Mouse (Mus musculus) retina, postnatal 1 day (tissue): ENCODE results near the gene Cdv3.

Experiments used
- DNase-seq: peaks from one replicate; pipeline ENCODE4 v3.0.0-alpha.2; 2012

The Cdv3 gene

DNA sequence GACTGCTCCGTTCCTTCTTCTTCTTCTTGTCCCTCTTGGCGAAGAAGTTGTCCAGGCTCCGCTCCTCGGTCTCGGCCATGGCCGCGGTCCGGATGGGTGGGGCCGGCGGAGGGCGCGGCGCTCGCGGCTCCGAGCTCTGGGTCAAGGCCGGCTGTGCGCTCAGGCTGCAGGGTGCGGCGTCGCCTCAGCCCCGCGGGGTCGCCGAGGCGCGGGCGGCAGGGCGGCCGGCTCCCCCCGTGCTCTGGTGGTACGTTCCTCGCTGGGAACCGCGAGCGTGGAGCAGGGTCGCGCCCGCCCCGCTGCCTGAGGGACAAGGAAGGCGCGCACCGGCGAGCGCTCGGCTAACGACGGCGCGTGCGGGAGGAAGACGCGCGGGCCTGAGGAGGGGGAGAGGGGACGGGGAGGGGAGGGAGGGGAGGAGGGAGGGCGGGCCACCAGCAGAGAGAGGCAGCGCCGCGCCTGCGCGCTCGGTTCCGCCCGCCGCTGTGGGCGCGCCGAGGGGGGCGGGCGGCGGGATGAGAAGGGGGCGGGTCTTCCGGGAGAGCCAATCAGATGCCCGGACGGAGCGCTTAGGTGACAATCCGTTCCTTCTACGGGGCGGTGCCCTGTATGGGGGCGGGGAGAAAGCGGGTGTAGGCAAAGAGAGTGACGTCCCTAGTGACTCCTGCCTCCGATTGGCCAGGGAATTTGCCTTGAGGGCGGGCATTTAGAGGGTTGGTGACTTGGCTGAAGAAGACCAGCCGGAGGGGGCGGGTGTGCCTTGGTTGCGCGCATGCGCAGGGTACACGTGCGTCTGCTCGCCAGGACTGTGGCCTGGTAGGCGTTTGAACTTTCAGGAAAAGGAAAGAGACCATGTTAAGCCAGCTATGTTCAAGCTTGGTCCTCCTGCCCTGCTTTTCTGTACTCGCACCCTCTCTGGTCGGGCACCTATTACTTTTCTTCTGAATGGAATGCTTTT, at the start of gene Cdv3:
Cdv3 (minus strand) TSS at position 551 of the 958 bp plus-strand sequence.
- DNase-seq, result peak; percentile 100

DNA sequence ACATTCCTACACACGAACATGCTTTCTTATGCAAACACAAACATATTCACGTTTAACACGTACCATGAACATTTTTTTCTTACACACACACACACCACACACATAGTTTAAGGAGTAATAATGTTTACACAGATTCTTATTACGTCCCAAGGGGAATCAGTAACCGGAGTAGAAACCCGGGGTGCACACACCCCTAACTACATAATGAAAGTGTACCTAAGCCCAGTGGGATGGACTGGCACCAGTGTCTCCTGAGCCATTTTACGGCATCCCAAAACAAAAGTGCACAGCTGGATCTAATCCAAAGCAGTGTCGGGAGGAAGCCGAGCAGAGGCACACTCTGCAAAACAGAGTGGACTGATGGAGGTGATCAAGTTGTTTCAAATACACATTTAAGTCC, 47.8 kb upstream of the Cdv3 start:
- no peak for DNase-seq

DNA sequence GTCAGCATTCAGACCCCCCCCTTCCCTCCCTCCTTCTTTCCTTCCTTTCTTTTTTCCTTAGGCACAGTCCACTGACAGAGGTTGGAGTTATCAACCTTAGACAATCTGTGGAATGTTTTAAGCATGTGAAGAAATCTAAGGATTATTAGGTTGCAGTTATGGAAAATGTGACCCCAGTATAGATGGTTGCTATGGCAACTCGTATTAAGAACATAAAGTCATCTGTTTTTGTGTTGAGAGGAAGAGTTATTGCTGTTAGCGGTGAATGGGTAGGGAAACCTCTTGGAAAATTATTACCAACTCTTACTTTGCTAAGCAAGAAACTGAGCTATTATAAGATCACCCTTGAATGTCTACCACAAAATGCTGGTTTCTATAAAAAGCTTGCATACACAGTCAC, 43.5 kb upstream of the Cdv3 start:
- DNase-seq, result no peak

DNA sequence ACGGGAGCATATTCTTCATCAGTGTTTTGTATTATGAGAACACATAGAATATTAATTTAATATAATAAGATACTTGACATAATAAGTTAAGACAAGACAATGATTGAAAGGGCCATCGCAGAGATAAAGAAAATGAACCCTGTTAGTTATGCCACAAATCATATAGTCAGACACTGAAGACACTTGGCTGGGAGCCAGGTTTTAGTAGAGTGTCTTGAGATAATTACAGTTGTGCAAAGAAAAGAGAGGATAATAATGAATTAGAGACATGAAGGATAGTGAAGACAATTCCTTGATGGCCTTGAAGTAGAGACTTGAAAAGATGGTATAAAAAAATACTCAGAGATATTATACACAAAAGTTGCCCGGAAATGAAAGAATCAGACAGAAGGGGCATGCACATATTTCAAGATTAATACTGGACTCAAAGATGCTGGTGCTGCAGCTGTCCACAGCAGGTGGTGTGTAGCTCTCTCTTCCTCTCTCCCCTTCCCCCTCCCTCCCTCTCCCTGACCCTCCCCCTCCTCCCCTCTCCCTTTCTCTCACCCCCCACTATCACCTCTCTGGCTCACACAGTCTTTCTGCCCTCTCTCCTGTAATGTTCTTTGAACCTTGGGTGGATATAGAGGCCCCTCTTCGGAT, 42.6 kb upstream of the Cdv3 start:
- peak; percentile 77 for DNase-seq

DNA sequence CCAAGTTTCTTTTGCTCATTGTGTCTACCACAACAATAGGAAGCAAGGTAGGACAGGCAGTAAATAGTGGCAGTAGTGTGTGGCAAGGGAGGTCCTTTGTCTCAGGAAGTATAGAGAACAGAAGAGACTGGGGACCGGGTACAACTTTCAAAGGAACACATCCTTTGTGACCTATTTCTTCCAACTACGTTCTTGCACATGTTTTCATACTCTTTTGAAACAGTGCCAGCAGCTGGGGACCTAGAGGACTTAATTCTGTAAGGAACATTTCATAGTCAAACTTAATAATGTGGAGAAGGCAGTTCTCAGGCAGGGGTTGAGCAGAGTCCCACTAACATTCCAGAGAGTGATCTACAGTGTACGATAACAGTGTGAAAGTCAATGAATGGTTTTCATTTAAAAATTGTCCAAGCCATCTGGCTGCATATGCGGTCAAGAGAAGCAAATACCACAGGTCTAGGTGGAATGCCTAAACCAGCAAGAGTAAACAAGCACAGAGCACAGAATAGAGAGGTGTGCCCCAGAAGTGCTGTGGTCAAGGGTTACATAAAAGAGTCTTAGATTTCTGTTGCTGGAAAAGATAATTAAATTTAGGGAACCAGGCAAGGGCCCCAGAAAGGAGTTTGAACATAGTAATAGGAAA, 37.8 kb upstream of the Cdv3 start:
- no peak for DNase-seq

DNA sequence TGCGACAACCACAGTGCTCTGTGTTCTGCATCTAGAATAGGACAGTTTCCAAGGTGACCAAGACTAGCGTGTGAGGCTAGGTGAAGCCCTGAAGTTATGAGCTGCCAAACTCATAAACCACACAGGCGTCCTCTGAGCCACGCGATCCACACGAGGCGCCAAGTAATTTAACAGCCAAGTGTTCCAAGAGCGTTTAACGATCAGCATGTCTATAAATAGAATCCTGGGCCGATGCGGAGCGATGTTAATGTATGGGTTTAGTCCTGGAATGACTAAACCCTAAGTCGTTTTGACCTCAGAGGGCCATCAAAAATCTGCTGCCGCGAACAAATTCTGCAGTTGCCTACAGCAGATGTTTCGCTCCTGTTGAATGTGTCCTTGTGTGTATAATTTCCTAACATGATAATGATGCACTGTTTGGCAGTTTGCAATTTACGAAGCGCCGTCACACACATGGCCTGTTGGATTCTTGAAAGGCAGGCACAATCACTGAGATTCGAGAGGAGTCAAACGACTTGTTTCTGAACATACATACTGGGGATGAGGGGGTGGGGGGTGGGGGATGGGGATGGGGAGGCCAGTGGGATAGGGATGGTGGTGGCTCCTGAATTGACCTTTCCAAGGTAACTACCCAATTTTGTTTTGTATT, 33.0 kb upstream of the Cdv3 start:
- peak; percentile 18 for DNase-seq

DNA sequence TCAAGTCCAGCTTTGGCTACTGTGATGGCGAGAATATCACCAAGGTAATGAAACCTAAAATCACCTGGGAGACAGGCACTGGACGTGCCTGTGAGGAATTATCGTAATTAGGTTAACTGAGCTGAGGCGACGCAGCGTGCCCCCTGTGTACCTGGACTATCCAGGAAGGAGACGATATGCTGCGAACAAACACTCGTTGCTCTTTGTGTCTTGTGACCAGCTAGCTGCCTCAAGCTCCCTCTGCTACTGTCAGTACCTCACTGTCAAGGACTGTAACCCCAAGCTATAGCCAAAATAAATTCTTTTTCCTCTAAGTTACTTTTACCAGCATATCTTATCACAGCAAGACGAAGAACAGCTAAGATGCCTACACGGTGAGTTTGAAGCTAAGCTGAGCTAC, 27.6 kb upstream of the Cdv3 start:
- DNase-seq, result no peak

DNA sequence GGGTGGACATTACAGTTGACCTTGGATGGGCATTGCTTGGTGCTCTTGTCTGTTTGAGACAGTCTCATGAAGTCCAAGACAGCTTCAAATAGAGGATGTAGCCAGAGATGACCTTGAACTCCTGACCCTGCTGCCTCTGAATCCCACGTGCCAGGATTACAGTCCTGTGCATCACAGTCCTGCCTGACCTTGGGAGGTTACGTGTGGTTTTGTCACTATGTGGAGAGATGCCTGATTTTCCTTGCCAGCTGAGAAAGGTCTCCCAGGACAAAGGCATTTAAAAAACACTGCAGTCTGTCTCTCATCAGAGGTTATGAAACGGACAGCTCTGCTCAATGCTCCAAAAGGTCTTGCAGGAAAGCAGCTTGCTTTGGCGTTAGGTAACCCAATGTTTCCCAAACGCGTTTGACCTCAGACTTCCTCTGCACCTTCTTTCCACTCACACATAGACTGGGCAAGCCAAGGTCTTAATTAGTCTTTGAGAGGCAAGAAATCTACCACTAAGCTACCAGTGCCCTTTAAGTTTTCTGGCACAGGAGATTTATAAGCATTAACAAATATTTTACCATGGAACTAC, 26.2 kb upstream of the Cdv3 start:
- DNase-seq, result no peak

DNA sequence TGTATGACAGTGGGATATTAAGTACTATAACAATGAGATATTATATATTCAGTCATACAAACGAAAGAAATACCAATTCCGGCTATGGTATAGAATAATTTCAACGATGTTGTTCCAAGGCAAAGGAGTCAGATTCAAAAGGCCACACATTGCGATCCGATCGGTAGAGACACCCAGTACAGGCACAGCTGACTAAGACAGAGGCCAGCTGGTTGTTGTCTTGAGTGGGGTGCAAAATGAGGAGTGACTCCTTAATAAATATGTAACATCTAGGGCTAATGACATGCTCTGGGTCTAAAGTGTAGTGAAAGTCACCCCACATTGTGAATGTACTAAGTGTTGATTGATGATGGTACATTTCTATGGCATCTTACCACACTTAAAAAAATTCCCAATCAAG, 23.6 kb upstream of the Cdv3 start:
- no peak for DNase-seq

DNA sequence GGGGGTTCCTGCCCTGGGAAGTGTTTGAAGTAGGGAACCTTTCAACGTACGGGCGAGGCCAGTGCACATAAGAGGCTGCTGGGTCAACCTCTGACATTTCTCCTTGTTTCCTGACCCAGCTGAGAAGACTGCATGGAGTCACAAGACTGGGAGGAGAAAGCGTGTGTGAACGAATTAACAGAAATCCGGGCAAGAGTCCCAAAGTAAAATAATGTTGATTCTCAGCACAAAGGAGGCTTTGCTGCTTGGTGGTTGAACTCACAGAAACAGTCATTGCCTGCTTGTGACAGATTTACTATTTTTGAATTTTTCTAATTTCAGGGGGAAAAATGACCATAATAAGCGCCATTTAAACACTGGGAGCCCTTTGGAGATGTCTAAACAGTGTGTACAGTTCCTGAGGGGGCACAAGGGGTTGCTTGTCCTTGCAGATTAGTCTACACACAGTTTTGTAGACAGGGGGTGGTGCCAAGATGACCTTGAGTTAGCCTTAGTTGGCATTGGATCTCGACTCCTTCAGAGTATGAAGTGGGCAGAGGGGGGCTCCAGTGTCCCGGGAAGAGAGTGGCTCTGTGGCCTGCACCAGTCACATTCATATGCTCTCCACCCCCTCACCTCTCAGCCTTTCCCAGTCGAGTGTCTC, 21.5 kb upstream of the Cdv3 start:
- DNase-seq, result no peak

DNA sequence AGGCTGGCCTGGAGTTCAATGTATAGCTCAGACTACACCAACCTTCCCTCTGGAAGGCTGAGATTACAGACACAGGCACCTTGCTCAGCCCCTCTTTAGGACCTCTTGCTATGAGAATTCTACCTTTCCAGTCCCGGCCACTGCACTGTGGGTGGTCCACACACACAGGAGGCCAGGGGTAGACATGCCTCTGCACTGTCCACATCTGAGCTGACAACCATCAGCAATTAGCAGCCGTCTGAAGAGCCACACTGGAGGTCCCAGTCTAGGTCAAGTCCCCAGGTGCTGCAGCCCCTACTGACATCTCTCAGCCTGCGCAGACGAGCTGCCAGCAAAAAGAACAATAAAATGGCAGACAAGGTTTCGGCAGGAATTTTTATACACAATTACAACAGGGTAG, 20.9 kb upstream of the Cdv3 start:
- no peak for DNase-seq

DNA sequence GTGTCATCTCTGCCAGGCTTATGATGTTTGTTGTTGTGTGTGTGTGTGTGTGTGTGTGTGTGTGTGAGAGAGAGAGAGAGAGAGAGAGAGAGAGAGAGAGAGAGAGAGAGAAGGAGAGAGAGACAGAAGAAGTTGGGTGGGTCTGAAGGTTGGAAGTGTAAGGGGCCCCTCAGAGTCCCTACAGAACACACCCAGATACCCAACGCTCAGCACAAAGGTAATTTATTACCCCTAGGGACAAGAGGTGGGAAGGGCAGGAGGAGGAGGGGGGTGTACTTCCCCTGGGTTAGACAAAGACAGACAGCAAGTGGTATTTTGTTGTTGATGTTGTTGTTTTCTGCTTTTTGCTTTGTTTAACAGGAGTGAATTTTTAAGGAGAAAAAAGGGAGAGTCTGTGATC, 20.0 kb upstream of the Cdv3 start:
- DNase-seq, result no peak

DNA sequence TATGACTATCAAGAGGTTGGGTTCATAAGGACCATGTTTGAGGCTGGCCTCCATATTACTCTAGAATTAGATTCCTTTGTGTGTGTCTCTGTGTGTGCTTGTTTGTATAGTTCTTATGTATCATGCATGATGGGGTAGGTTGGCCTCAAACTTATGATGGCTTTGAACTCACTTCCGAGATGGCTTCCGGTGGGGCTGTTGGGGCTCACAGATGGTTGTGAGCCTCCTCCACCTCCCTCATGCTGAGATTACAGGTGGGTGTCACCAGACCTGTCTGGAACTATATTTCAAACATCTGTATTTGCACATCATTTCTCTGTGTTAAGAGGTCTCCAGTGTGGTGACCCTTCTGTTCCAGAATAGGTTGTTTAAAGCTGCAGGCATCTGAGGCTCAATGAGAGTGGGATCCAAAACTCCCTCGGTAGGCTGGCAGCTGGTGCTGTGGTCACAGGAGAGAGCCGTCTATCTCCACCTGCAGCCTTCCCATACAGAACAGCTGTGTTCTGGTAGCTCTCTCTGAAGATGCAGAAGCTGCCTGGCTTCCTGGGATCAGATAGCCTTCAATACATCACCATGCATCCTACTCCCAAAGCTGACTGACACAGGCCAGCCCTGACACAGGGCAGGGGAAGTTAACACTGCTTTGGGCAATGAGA, 18.6 kb upstream of the Cdv3 start:
- DNase-seq, result no peak

DNA sequence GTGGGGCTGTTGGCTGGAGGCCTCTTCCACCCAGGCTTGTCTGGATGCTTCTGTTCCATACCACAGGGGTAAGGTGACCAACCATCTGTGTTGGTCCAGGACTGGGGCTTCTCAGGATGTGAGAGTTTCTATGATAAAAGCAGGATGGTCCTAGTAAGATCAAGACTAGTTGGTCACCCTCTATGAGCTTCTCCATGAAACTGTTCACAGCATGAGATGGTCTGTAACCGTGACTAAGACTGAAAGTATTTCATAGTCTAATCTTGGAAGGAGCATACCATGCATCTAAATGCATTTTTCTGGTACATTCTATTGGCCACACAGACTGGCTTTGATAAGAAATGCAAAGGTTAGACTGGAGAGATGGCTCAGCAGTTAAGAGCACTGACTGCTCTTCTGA, 17.9 kb upstream of the Cdv3 start:
- DNase-seq, result no peak

DNA sequence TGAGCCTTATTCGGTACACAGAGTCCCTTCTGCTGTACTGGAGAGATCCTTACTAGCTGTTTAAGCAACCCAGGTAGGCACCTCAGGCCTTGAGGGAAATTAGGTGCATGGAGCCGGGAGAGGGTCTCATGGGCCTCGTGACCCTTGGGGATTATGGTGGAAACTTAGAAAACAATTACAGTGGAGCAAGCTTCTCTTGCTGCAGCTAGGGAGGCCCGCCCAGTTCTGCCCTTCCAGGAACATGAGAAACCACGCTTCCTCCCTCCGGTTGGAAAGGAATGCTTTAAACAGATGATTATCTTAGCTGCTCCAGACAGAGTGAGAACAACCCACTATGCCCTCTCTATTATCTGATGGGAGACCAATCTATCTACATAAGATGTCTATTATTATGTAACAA, 17.3 kb upstream of the Cdv3 start:
- DNase-seq, result no peak

DNA sequence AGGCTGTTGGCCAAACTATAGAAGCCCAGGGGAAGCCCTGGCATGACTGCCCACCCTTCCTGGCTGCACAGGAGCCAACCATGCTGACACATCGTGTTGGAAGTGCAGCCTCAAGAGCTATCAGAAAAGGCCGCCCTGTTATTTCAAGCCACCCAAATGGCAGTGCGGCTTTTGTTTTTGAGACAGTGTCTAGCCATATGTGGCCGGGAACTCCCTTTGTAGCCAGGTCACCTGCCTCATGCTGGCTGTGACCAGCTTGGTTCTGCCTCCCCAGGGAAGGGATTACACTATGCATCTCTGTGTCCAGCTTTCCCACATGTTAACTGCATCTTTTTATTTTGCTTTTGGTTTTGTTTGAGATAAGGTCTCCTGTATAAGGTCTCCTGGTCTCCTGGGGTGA, 14.9 kb upstream of the Cdv3 start:
- DNase-seq, result no peak

DNA sequence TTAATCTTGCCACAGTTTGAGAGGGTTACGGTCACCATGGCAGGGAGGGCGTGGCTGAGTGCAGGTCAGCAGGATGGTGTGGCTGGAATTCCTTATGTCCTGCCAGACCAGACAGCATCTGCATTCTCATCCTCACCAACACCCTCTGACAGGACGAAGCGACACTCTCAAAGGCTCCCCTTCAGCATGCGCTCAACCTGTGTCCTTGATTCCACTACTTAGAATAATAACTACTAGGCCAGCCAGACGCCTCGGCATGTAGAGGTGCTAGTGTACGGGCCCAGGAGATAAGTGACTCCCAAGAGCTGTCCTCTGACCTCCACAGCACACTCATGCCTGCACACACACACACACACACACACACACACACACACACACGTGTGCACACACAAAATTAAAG, 13.6 kb upstream of the Cdv3 start:
- peak; percentile 36 for DNase-seq

DNA sequence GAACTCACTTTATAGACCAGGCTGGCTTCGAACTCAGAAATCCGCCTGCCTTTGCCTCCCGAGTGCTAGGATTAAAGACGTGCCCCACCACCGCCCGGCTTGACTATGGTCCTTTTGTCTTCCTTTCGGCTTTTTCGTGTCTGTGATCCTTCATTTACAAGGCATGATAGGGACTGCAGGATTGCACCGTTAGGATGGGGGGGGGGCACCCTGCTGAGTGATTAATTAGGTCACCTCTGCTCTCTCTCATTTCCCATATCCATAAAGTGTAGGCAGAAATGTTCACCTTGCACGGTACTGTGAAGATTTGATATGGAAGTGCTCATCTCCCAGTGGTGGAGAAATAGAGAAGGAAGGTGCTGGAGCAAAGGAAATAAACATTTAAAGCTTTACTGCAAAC, 13.0 kb upstream of the Cdv3 start:
- peak; percentile 68 for DNase-seq

DNA sequence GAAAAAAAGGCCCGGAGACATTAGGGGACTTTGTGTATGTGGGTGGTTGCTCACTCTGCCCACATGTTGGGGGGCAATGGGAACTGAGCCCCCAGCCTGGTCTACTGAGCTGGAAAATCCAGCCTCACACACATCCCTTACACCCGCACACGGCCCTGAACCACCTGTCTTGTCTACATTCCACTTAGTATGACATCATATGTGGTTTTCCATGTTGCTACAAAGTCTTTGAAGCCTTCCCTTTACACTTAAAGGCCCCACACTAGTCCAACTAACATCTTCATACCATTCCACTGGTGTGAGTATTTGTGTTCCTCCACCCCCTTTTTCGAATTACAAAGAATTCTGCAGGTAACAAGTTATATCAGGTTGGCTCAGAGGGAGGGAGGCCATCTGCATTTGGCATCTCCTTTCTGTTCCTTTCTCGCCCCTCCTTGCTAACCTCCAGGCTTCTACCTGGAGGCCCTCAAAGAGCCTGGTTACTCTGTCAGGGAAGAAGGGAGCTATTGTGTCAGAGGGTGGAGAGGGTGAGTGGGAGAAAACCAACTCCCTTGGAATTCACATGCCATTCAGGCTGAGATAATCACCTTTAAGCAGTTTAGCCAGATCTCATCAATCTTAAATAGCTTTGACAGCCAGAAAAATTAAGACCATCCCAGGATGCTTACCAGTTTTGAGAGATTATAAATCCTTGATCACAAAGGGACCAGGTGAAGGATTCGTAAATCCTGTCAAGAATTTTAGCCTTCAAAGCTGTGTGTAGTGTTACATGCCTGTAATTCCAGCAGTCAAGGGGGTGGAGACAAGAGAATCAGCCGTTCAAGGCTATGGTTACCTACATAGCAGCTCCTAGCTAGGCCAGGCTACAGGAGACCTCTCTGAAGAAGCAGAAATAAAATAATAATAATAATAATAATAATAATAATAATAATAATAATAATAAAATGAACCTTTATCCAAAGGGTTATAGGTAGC, 11.0 kb upstream of the Cdv3 start:
- DNase-seq, result peak; percentile 65

DNA sequence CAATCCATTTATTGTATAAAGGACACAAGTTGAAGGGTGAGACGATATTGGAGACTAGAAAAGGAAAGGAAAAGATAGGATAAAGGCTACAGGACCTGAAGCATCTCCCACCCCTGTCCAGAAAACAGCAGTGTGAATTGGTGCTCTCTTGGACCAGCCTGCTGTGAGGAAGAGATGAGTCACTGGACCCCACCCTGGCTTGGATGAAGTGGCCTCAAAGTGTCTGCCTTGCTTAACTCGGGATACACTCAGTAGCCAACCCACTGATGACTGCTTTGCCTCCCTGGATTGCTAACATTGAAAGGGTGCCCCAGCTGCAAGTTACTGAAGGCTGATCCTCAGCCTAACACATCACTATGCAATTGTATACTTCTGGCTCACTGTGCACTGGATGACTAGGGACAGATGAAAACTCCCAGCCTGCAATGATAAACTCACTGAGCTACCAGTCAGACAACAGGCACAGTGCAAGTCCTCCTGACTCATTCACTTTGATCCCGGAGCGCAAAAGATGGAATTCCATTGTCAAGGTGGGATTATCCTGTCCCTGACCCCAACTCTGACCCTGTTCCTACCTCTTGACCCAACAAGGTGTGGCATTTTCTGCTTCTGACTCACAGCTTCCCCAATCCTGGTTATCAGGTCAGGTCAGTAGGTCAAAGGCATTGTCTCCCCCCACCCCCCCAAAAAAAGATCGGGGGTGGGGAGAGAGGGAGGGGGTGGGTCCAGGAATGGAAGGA, 6.8 kb upstream of the Cdv3 start:
- DNase-seq, result no peak
